Mouse (Mus musculus) gastrocnemius, postnatal 10 days (tissue): ENCODE measurements around the gene Tmc3. TPM values are rescaled to one million over a fixed set of nuclear protein-coding genes. Genes with fewer than 3 reads are reported as not detected.

Experiments used
- DNase-seq: peaks from one replicate; pipeline ENCODE4 v3.0.0; 2021; ENCODE audit warnings: mixed read lengths
- long read RNA-seq, 2 experiments: library from polyadenylated mRNA; stranded (forward); transcript quantifications; one replicate each; pipeline ENCODE4 v2.0.0; 2021
- total RNA-seq, 2 experiments: library from RNA; stranded (reverse); gene quantifications; 2 replicates each; pipeline ENCODE4 v1.2.3; 2021

Gene Tmc3
- total RNA-seq, result 1 to 10 TPM in 1 of 2 experiments, under 1 TPM in 1; 0.80 to 1.6 TPM
- long read RNA-seq, experiment 1, result 0 reads
- long read RNA-seq, experiment 2, result 0 reads

DNA sequence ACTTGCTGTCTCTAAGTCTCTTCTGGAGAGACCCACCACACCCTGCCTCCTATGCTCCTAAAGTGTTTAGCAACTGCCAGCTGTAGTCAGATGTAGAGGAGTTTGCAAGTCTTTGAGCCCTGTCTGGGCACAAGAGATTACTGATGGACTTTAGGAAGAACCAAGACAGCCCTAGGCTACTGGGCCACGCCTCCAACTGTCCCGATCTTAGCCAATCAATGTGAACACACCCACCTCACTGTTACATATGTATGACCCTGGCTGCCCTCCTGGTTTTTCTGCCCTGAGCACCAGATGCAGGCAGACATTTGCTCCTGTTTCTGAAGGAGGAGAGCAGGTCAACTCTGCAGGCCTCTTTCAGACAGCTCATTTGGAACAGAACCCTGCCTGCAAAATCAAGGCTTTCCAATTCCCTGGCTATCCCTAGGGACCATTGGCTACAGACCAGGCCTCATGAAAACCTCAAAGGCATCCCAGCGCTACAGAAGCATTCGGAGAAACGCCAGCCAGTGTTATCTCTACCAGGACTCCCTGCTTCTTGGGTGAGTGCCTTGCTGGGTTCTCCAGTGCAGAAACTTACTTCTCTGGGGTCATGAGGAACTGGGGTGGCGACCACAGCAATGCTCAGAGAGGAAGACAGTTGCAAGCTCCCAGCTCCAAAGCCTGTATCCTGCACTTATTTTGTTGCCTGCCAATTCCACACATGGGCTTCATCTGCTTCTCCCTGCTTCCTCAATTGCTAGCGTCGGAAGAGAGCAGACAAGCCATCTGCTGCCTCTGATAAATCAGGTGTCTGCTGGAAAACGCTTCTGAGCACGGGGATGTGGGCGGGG is at the start of gene Tmc3:
Gene Tmc3, plus strand, starts transcription at position 289 of the 833 bp plus-strand sequence.
- peak; percentile 47 for DNase-seq

DNA sequence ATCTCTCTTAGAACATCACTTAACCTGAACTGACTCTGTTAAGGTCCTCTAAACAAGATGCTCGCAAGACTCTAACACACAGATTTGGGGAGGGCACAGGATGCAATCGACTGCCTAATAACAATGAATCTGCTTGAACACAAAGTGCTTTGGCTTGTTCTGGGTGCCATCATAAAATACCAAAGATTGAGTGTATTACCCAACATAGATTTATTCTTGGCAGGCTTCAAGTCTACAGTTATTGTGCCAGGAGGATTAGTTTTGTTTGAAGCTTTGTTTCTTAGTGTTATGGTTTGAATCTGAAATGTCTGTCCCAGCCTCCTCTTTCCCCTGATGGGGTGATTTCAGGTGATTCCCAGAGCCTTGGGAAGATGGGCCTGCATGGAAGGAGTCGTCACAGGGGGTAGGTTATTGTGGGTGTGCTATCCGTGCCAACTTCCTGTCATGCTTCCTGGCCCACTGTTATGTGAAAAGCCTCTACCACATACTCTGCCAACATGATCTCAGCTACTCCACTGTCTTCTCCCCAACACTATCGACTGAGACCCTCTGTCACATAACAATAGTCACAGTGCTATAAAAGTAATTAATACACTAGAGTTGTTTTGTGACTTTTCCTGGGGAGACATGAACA is 43.1 kb upstream of the Tmc3 start:
- no peak for DNase-seq

DNA sequence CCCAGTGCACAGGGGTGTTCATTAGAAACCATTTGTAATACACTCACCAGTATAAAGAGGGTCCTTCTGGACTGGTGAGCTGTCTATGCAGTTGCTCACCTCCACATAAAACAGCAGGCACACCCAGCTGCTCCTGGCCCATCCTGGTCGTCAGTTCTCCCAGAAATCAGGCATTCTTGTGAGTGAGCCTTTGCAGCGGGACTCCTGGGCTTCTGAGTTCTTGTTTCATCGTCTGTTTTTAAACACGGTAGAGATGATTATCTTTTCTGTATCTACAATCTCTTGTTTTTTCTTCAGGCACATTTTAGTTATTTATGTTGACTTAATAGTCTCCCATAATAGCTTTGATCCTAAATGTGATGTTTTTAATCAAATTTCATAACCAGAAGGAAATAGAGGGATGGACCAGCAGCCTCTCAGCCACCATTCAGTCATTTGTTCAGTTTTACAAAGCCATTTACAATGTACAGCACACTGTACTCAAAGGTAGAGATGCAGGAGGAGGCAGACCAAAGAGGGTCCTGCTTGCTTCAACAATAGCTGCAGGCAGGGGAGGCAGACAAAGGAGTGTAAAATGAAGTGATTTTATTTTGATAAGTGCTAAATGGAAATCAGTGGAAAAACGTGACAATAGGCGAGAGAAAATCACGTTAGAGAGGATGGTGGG is 35.9 kb upstream of the Tmc3 start:
- no peak for DNase-seq

- no peak for DNase-seq
These were observed 35.4 kb upstream of the Tmc3 start for GRCm38 (mm10) chr7:83549353-83549774.

GRCm38 (mm10) chr7:83549951-83550407 is 34.7 kb upstream of the Tmc3 start:
- no peak for DNase-seq

GRCm38 (mm10) chr7:83554477-83554876 is 30.2 kb upstream of the Tmc3 start:
- DNase-seq, result no peak

GRCm38 (mm10) chr7:83556488-83556887 is 28.2 kb upstream of the Tmc3 start:
- no peak for DNase-seq

DNA sequence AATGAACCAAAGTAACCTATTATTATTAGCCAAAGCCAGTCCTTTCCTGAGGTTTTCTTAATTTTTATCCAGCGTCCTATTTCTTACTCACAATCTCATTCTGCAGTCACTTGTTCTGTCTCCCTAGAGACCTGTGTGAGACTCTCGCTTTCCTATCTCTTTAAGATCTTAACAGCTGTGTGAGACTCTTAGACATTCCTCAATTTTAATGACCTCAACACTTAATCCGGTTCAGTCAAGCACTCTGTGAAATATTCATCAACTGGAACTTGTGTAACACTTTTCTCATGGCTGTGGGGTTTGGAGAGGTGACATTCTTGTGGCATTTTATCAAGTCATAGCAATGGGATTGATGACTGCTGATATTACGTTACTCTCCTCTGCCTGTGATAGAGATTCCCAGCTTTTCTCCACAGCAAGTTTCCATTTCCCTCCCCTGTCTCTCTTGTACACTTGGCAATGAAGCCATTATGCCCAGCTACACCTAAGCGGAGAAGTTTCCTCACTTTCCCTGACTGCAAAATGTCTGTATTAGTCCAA is 25.9 kb upstream of the Tmc3 start:
- no peak for DNase-seq

DNA sequence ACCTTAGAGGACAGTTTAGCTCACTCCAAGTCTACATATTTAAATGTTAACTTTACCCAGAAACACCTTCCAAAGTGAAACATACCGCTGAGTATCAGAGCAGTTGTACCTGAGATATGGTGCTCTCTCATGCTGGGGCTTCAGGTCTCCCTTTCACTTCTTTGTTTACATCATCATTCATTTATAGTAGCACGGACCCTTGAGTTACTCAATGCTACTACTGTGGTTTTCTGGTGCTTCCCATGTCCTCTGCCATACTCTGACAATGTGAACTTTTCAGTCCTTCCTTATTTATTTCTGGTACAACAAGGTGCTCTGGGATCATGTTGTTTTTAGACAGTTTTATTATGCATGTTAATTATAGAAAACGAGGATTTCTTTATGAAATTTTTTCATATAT is 25.2 kb upstream of the Tmc3 start:
- no peak for DNase-seq

DNA sequence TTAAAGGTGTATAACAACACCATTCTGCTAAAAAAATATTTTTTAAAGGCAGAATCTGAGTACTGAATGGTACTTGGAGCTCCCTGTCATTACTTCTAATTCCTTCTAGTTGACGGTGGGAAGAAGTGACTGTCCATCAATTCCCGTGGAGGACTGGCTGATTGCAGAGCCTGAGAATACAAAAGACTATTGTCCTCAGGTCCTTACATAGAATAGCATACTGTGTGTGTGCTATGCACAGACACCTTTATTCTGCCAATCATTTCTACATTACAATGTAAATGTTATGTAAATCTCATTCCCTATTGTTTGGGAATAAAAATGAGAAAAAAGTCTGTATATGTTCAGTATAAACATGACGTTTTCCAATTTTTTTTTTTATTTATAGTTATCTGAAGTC is 22.9 kb upstream of the Tmc3 start:
- no peak for DNase-seq

GRCm38 (mm10) chr7:83564635-83565291 is 20.0 kb upstream of the Tmc3 start:
- DNase-seq, result peak; percentile 26

GRCm38 (mm10) chr7:83565976-83566375 is 18.8 kb upstream of the Tmc3 start:
- DNase-seq, result peak; percentile 26

DNA sequence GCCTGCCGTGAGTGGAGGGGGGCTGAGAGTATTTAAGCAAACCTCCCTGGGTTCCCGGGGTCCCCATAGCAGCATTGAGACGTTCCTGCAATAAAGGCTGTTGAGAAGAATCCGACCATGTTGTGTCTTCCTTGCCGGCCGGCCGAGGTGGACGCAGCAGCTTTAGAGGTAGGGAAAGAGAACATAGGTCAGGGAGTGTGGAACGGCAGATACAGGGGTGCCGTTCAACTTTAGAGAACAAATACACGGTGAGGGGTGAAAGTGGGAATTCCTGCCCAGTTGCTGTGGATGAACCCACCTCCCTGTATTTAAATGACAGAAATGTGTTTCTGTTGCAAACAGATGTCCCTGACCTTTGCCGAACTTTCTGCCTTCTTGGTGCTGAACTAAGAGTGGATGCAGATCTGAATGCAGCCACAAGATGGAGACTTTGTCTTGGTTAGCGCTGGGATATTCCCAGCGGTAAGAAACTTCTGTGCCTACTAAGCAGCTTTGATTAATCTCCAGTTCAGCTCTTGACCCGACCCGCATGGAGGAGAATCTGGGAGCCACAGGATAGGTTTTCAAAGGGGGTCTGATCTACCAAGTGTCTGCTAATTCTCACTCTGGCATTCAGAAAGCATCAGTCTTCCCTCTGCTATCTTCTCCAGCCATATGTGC is 16.8 kb upstream of the Tmc3 start:
- peak; percentile 24 for DNase-seq

- no peak for DNase-seq
These were observed 15.9 kb upstream of the Tmc3 start for GRCm38 (mm10) chr7:83568815-83569214.

- DNase-seq, result no peak
These were observed 15.3 kb upstream of the Tmc3 start for GRCm38 (mm10) chr7:83569436-83569835.

DNA sequence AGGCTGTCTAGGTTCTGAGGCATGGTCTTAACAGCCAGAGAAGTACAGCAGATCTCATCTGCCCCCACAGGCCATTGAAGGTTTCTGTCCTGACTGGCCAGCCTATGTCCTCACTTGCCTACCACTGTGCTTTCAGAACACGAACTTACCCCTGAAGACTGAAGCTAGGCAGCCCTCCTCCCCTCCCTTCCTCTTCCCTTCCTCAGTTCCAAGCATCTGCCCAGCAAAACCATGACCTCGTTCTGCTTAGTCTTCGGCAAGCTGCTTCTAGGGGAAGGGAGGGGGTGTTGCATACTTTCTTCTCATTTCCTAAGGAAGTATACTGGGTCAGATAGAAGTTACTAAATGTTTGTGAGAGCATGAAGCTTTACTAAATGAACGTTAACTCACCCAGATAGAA is 13.7 kb upstream of the Tmc3 start:
- no peak for DNase-seq

DNA sequence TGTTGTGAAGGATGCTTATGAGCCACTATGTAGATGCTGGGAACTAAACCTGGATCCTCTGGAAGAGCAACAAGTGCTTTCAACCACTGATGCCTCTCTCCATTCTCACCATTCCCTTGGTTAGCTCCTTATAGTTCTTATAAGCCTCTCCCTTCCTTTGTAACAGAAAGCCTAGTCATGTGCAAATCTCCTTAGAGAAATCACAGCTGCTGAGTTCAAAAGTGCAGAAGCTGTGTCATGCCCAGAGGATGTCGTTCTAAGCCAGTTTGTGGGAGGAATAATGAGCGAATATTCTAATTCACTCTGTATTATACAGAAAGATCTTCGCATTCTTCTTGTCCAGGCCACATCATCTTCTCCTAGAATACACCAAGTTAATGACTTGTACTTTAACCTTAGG is 12.8 kb upstream of the Tmc3 start:
- no peak for DNase-seq

DNA sequence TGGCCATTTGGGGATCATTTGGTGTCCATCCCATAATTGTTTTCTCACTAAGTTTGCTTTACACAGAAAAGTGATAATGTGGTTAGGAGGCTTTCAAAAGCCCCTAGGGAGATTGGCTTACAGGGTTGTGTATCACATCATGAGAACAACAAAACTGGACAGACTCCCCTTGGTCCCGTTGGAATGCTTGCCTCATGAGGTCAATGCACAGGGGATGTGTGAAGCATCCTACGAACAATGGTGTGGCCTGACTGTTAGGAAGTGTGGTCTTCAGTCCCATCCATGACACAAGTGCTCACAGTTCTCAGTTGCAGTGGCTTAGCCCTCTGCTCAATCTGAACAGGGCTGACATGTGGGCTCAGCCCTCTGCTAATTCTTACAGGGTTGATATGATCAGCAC is 12.3 kb upstream of the Tmc3 start:
- no peak for DNase-seq

GRCm38 (mm10) chr7:83580946-83581345 is 3.8 kb upstream of the Tmc3 start:
- no peak for DNase-seq

DNA sequence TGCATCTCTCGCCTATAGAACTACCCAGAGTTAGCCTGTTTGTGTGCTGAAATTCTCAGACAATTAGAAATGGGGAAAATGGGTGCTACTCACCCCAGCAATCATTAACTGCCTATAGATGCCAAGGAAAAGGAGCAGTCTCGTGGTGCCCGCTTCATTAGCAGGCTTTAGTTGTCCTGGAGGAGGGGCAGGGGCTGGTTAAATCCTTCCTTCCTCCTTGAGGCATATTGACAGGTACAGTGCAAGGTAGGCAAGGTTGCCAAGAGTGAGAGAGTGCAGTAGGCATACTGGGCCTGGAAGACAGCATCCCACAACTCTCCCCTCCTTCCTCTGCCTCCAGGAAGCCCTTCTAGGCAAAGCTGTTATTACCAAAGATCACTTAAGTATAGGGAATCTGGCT is 9.3 kb downstream of the Tmc3 start:
- DNase-seq, result no peak

DNA sequence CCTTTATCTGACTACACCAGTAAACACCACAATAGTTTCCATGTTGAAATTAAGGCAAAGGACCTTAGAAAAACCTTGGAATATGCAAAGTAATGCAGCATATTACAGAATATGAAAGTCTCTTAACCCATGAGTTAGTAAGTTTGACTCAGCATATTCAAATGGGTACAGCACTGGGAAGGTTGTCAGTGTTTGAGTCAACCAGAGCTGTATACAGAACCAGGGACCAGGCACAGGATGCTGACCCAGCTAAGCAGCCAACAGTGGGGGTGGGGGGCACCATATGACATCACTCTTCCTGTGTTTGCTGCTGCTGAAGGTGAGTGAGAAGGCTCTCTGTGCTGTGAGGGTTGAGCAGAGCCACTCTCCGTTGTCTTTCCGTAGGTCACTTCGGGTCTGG is 12.3 kb downstream of the Tmc3 start:
- DNase-seq, result no peak
